Mouse (Mus musculus) liver, embryonic 12.5 days (tissue): ENCODE results near the gene Mettl25. TPM values are rescaled to one million over a fixed set of nuclear protein-coding genes. Genes with fewer than 3 reads are reported as not detected.

ENCODE experiments used
- ATAC-seq: fragments of 200-750 bp; cut with Nextera tagmentation; 2 replicates; pipeline ENCODE4 v1.8.0; 2017; ENCODE audit warnings: moderate number of reproducible peaks, mild to moderate bottlenecking, moderate library complexity
- H3K27ac ChIP-seq: fragments of 300-500 bp; sonication (generic); 2 replicates; pipeline ENCODE4 v1.5.1; 2016; ENCODE audit warnings: mild to moderate bottlenecking
- H3K27me3 ChIP-seq: fragments of 300-500 bp; sonication (generic); replicated peaks from 2 replicates; pipeline ENCODE4 v1.6.1; 2016; ENCODE audit warnings: mild to moderate bottlenecking, moderate library complexity
- H3K36me3 ChIP-seq: fragments of 300-500 bp; sonication (generic); 2 replicates; pipeline ENCODE4 v1.6.1; 2016; ENCODE audit warnings: mild to moderate bottlenecking, moderate library complexity
- H3K4me1 ChIP-seq: fragments of 300-500 bp; sonication (generic); 2 replicates; pipeline ENCODE4 v1.6.1; 2016
- H3K4me2 ChIP-seq: fragments of 300-500 bp; sonication (generic); 2 replicates; pipeline ENCODE4 v1.6.1; 2016; ENCODE audit warnings: mild to moderate bottlenecking, moderate library complexity
- H3K4me3 ChIP-seq: fragments of 300-500 bp; sonication (generic); 2 replicates; pipeline ENCODE4 v1.5.1; 2016; ENCODE audit warnings: mild to moderate bottlenecking, moderate library complexity
- H3K9ac ChIP-seq: fragments of 300-500 bp; sonication (generic); 2 replicates; pipeline ENCODE4 v1.6.1; 2016; ENCODE audit warnings: mild to moderate bottlenecking, moderate library complexity
- H3K9me3 ChIP-seq: fragments of 300-500 bp; sonication (generic); replicated peaks from 2 replicates; pipeline ENCODE4 v1.6.1; 2016; ENCODE audit warnings: mild to moderate bottlenecking, moderate library complexity
- WGBS: fragments of 180-500 bp; shearing (Covaris S2); methylation state at CpG from one replicate; pipeline ENCODE4 v1.1.7; 2016; ENCODE audit not compliant: insufficient replicate concordance; 5-methylcytosine and 5-hydroxymethylcytosine counted together
- polyA plus RNA-seq: library from polyadenylated mRNA; unstranded; fragments of >200 nt; fragmentation: Nextera tagmentation; extraction: Ambion mirVana; gene quantifications from 2 replicates; pipeline ENCODE4 v1.2.1, GENCODE M21; 2016

Mettl25 gene
- polyA plus RNA-seq = 7.7 and 8.4 TPM in 2 replicates

GRCm38 (mm10) chr10:105840928-105841888 lies at the start of gene Mettl25, which contains the start of gene Ccdc59:
Mettl25 (minus strand) TSS chr10:105841380.
Ccdc59 (plus strand) TSS chr10:105841067.
- Histone ChIP-seq H3K36me3 (peaks cover 44% of the 10 kb centered on the region), H3K4me1 (peaks cover 24% of the 10 kb centered on the region), H3K4me3 (peak within 1 kb of the TSS; percentile 87), H3K4me2 (peak within 1 kb of the TSS; percentile 78), H3K27me3 (no peaks in the 10 kb centered on the region), H3K27ac (peak within 1 kb of the TSS; percentile 94), H3K9me3 (no peaks in the 10 kb centered on the region), H3K9ac (peak within 1 kb of the TSS; percentile 83)
- under 1% methylated on average over 90 of the region's 90 CpGs for whole genome bisulfite sequencing
- ATAC-seq = peak; percentile 96

- 43% methylated on average over 4 of the region's 4 CpGs for WGBS
These were observed 26.1 kb upstream of the Mettl25 start for GRCm38 (mm10) chr10:105867312-105867711.

DNA sequence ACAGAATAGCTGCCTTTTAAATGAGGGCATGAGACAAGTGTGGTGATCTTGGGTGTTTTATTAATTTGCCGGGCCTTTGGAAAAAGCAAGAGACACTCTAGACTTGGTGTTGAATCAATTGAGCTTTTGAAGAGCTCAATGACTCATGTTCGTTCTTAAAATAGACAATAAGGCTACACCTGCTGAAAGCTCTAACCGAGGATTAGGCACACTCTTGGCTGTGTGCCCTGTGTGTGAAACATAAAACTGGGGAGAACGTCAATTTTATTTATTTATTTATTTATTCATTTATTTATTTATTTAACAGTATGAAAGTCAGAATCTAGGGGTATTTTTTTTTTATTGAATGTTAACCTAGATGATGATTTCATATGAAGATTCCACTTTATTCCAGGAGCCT lies 10.0 kb upstream of the Mettl25 start:
- Histone ChIP-seq H3K27ac (no peak overlapping the region), H3K4me3 (no peak overlapping the region), H3K36me3 (peaks cover 48% of the 10 kb centered on the region), H3K9ac (no peak overlapping the region), H3K9me3 (no peaks in the 10 kb centered on the region), H3K4me2 (no peak overlapping the region), H3K27me3 (no peaks in the 10 kb centered on the region), H3K4me1 (no peaks in the 10 kb centered on the region)
- WGBS = 88% methylated on average over 4 of the region's 4 CpGs
- ATAC-seq = no peak

More at GRCm38 (mm10) chr10:105867312-105867711, 26.1 kb upstream of the Mettl25 start:
- Histone ChIP-seq H3K36me3 (no peaks in the 10 kb centered on the region), H3K27ac (no peak overlapping the region), H3K4me2 (no peak overlapping the region), H3K27me3 (no peaks in the 10 kb centered on the region), H3K9me3 (no peaks in the 10 kb centered on the region), H3K4me1 (no peaks in the 10 kb centered on the region), H3K9ac (no peak overlapping the region), H3K4me3 (no peak overlapping the region)
- ATAC-seq = no peak

DNA sequence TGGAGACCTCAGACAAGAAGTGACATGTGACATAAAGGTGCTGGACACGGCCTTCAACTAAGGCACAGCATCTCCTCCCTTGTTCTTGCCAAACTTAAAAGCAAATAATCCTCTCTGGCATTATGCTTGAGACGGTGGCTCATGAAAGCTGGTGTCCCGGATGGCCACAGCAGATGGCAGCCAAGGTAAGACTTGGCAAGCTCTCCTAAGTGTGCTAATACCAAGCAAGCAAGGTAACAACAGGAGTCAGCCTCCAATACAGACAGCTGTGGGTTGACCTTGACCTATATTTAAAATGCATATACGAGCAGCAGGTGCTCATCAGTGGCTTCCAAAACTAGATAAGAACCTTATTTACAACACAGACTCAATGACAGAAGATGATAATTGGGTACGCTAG lies 9.1 kb upstream of the Mettl25 start:
- H3K9ac ChIP-seq = no peak overlapping the region
- no peak overlapping the region for H3K4me2 ChIP-seq
- H3K36me3 ChIP-seq = peaks cover 57% of the 10 kb centered on the region
- H3K4me1 ChIP-seq = no peaks in the 10 kb centered on the region
- no peaks in the 10 kb centered on the region for H3K9me3 ChIP-seq
- no peak overlapping the region for H3K4me3 ChIP-seq
- no peak for ATAC-seq
- no peak overlapping the region for H3K27ac ChIP-seq
- WGBS = 84% methylated on average over 5 of the region's 5 CpGs
- H3K27me3 ChIP-seq = no peaks in the 10 kb centered on the region

- H3K27ac ChIP-seq = no peak overlapping the region
- no peaks in the 10 kb centered on the region for H3K9me3 ChIP-seq
- H3K36me3 ChIP-seq = peaks cover 57% of the 10 kb centered on the region
- WGBS = 74% methylated on average over 7 of the region's 7 CpGs
- H3K4me3 ChIP-seq = peak overlapping the region; percentile 87
- no peaks in the 10 kb centered on the region for H3K27me3 ChIP-seq
- peaks cover 24% of the 10 kb centered on the region for H3K4me1 ChIP-seq
- no peak for ATAC-seq
- peak overlapping the region; percentile 78 for H3K4me2 ChIP-seq
- no peak overlapping the region for H3K9ac ChIP-seq
These were observed 1.4 kb upstream of the Mettl25 start for GRCm38 (mm10) chr10:105842574-105842973.

- 60% methylated on average over 10 of the region's 10 CpGs for WGBS
These were observed 6.5 kb downstream of the Mettl25 start for GRCm38 (mm10) chr10:105834627-105835228.

DNA sequence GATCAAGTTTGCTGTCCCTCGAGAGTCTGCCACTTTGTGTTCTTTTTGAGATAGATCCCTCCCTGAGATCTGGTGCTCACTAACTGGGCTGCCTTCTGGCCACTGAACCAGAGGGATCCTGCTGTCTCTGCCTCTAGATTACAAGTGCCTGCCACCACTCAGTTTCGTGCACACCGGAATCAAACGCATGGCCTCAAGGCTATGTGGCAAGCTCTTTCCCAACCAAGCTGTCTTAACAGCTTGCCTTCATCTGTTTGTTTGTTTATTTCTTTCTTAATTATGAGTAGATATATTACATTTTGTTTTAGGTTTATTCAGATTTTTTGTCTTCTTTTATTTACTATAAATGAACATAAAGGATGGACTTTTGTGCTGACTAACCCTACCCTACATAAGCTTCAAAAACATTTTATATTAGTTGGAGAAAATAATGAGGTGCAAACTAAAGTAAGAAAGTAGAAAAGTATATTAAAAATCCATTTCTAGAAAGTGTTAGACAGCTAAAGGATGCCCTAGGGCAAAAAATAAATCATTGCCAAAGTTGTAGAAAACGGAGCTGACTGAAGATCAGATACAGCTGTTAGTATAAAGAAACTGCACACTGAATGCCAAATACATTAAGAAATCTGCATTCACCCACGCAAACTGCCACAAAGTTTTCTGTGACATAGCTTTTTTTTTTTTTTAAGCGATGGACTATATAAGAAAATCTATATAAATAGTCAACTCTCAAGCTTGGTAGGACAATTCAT lies 34.7 kb downstream of the Mettl25 start:
- no peaks in the 10 kb centered on the region for H3K9me3 ChIP-seq
- H3K27me3 ChIP-seq = no peaks in the 10 kb centered on the region
- ATAC-seq = no peak
- no peaks in the 10 kb centered on the region for H3K36me3 ChIP-seq
- H3K27ac ChIP-seq = no peak overlapping the region
- H3K9ac ChIP-seq = no peak overlapping the region
- WGBS = 77% methylated on average over 7 of the region's 7 CpGs
- peaks cover 8% of the 10 kb centered on the region for H3K4me1 ChIP-seq
- no peak overlapping the region for H3K4me2 ChIP-seq
- no peak overlapping the region for H3K4me3 ChIP-seq

More at GRCm38 (mm10) chr10:105834627-105835228, 6.5 kb downstream of the Mettl25 start:
- Histone ChIP-seq H3K4me2 (no peak overlapping the region), H3K4me3 (no peak overlapping the region), H3K27me3 (no peaks in the 10 kb centered on the region), H3K36me3 (peaks cover 8% of the 10 kb centered on the region), H3K9me3 (no peaks in the 10 kb centered on the region), H3K4me1 (no peaks in the 10 kb centered on the region), H3K9ac (no peak overlapping the region), H3K27ac (no peak overlapping the region)
- ATAC-seq = peak; percentile 35; the same call in 1 of the 2 replicates

- no peaks in the 10 kb centered on the region for H3K27me3 ChIP-seq
- H3K4me3 ChIP-seq = no peak overlapping the region
- ATAC-seq = no peak
- peaks cover 8% of the 10 kb centered on the region for H3K4me1 ChIP-seq
- H3K4me2 ChIP-seq = no peak overlapping the region
- H3K27ac ChIP-seq = no peak overlapping the region
- no peak overlapping the region for H3K9ac ChIP-seq
- H3K36me3 ChIP-seq = no peaks in the 10 kb centered on the region
- 48% methylated on average over 2 of the region's 2 CpGs for WGBS
- H3K9me3 ChIP-seq = no peaks in the 10 kb centered on the region
These were observed 37.7 kb downstream of the Mettl25 start for GRCm38 (mm10) chr10:105803461-105803860.

- no peaks in the 10 kb centered on the region for H3K36me3 ChIP-seq
- 74% methylated on average over 6 of the region's 6 CpGs for WGBS
- no peak for ATAC-seq
- no peaks in the 10 kb centered on the region for H3K9me3 ChIP-seq
- H3K27ac ChIP-seq = no peak overlapping the region
- peaks cover 8% of the 10 kb centered on the region for H3K4me1 ChIP-seq
- H3K27me3 ChIP-seq = no peaks in the 10 kb centered on the region
- H3K9ac ChIP-seq = no peak overlapping the region
- no peak overlapping the region for H3K4me3 ChIP-seq
- H3K4me2 ChIP-seq = no peak overlapping the region
These were observed 39.0 kb downstream of the Mettl25 start for GRCm38 (mm10) chr10:105802132-105802531.

DNA sequence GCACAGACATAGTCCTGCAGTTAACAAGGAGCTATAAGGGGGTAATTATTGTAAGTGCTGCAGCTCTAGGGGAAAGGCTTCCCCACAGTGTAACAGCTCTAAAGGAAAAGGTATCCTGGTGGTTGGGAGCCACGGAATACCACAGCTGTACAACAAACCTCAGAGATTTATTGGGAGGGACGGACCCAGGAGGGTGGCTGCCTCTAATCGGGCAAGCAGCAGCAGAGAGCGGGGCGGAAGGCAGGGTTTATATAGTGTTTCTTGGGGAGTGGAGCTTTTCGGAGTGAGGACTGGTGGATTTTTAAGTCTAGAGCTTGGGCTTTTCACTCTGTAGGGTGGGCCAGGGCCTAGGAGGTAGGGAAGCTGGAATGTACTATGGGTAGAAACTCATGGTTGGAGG lies 40.0 kb downstream of the Mettl25 start:
- peaks cover 8% of the 10 kb centered on the region for H3K4me1 ChIP-seq
- H3K27me3 ChIP-seq = no peaks in the 10 kb centered on the region
- H3K9ac ChIP-seq = no peak overlapping the region
- ATAC-seq = no peak
- no peaks in the 10 kb centered on the region for H3K9me3 ChIP-seq
- no peak overlapping the region for H3K4me2 ChIP-seq
- H3K27ac ChIP-seq = no peak overlapping the region
- 81% methylated on average over 6 of the region's 6 CpGs for WGBS
- no peaks in the 10 kb centered on the region for H3K36me3 ChIP-seq
- H3K4me3 ChIP-seq = no peak overlapping the region

DNA sequence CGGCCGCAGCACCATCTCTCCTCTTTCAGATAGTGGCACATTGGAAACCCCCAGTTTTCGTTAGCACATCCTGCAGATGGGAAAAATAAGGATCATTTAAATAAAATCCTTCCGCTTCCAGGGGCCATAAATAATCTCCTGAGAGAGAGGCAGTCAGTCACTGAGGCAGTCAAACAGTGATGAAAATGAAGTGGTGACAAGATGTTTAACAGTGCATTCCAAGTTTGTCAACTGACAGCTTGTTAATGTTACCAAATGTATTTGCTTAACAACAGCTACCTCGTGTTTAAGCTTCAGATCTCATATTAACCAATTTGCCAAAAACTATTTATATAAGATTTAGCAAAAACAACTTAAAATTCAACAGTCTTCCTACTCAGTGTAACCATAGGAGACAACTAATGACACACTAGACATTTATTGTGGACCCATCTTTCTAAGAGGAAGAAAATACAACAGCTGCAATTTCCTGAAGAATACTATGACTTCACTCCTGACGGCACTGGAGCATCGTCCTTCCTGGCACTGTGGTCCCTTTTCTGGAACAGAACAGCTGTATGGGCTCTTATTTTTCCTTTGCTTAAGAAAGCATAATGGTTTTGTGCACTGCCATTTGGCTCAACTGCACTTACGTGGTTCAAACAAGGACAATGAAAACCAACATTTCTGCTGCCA lies 43.8 kb downstream of the Mettl25 start:
- 78% methylated on average over 8 of the region's 8 CpGs for WGBS
- no peak overlapping the region for H3K4me3 ChIP-seq
- H3K9ac ChIP-seq = no peak overlapping the region
- no peaks in the 10 kb centered on the region for H3K27me3 ChIP-seq
- no peaks in the 10 kb centered on the region for H3K9me3 ChIP-seq
- peaks cover 6% of the 10 kb centered on the region for H3K4me1 ChIP-seq
- H3K4me2 ChIP-seq = no peak overlapping the region
- H3K36me3 ChIP-seq = 0 out of 2 replicates have a peak, but pooled peaks cover 3% of the 10 kb centered on the region
- H3K27ac ChIP-seq = no peak overlapping the region
- no peak for ATAC-seq
